Mouse (Mus musculus): ENCODE measurements at regions not wholly inside any gene's neighbourhood (a gene's known extent, or its start where the extent isn't known, plus 50 kb on each side); places are given as distances from the start of the nearest gene placed in this dataset.

- no peak overlapping the region for H3K4me3 ChIP-seq
- H3K27ac ChIP-seq (replicated peaks), result peak overlapping the region; percentile 65
- no peaks in the 10 kb centered on the region for H3K9me3 ChIP-seq
- ATAC-seq (replicated peaks), result no peak
- H3K27me3 ChIP-seq, result 0 out of 2 replicates have a peak, but pooled peaks cover 4% of the 10 kb centered on the region
- H3K36me3 ChIP-seq, result no peaks in the 10 kb centered on the region
- WGBS, result 2% methylated on average over 2 of the region's 2 CpGs
- H3K9ac ChIP-seq (replicated peaks), result no peak overlapping the region
- H3K4me1 ChIP-seq, result peaks cover 19% of the 10 kb centered on the region
- H3K4me2 ChIP-seq (replicated peaks), result no peak overlapping the region
Observed at GRCm38 (mm10) chr13:25402691-25403090, 132.4 kb upstream of the Nrsn1 start.

GRCm38 (mm10) chr13:25401936-25402504, 131.7 kb upstream of the Nrsn1 start:
- 32% methylated on average over 9 of the region's 9 CpGs for WGBS
- Histone ChIP-seq H3K4me3 (no peak overlapping the region), H3K4me2 (replicated peaks) (no peak overlapping the region), H3K9ac (replicated peaks) (no peak overlapping the region), H3K27me3 (0 out of 2 replicates have a peak, but pooled peaks cover 4% of the 10 kb centered on the region), H3K9me3 (no peaks in the 10 kb centered on the region), H3K36me3 (no peaks in the 10 kb centered on the region), H3K27ac (replicated peaks) (peak overlapping the region; percentile 65), H3K4me1 (peaks cover 19% of the 10 kb centered on the region)
- ATAC-seq (replicated peaks), result peak; percentile 53; the same call in 1 of the 2 replicates

- Histone ChIP-seq H3K9ac (replicated peaks) (no peak overlapping the region), H3K36me3 (no peaks in the 10 kb centered on the region), H3K27me3 (peaks cover 3% of the 10 kb centered on the region), H3K4me1 (0 out of 2 replicates have a peak, but pooled peaks cover 3% of the 10 kb centered on the region), H3K4me2 (replicated peaks) (no peak overlapping the region), H3K4me3 (no peak overlapping the region), H3K27ac (replicated peaks) (no peak overlapping the region), H3K9me3 (no peaks in the 10 kb centered on the region)
- ATAC-seq (replicated peaks), result peak; percentile 88
- 11% methylated on average over 5 of the region's 5 CpGs for WGBS
Observed at GRCm38 (mm10) chr13:25392770-25393290, 122.5 kb upstream of the Nrsn1 start.

- Histone ChIP-seq H3K4me3 (no peak overlapping the region), H3K27me3 (no peaks in the 10 kb centered on the region), H3K9me3 (no peaks in the 10 kb centered on the region), H3K4me1 (peaks cover 9% of the 10 kb centered on the region), H3K4me2 (replicated peaks) (no peak overlapping the region), H3K36me3 (no peaks in the 10 kb centered on the region), H3K27ac (replicated peaks) (peak overlapping the region; percentile 47; the same call in 1 of the 2 replicates), H3K9ac (replicated peaks) (no peak overlapping the region)
- peak; percentile 83; the same call in 1 of the 2 replicates for ATAC-seq (replicated peaks)
- 41% methylated on average over 4 of the region's 4 CpGs for WGBS
Observed at GRCm38 (mm10) chr13:25362627-25362967, 92.3 kb upstream of the Nrsn1 start.

- Histone ChIP-seq H3K4me3 (no peak overlapping the region), H3K4me2 (replicated peaks) (no peak overlapping the region), H3K36me3 (no peaks in the 10 kb centered on the region), H3K9me3 (no peaks in the 10 kb centered on the region), H3K9ac (replicated peaks) (no peak overlapping the region), H3K27ac (replicated peaks) (peak overlapping the region; percentile 47; the same call in 1 of the 2 replicates), H3K4me1 (peaks cover 9% of the 10 kb centered on the region), H3K27me3 (no peaks in the 10 kb centered on the region)
- 19% methylated on average over 7 of the region's 7 CpGs for WGBS
- ATAC-seq (replicated peaks), result peak; percentile 87
Observed at GRCm38 (mm10) chr13:25361850-25362626, 91.7 kb upstream of the Nrsn1 start.

GRCm38 (mm10) chr13:25347558-25347957, 77.3 kb upstream of the Nrsn1 start:
- WGBS, result 44% methylated on average over 5 of the region's 5 CpGs
- no peaks in the 10 kb centered on the region for H3K27me3 ChIP-seq
- no peaks in the 10 kb centered on the region for H3K36me3 ChIP-seq
- H3K4me2 ChIP-seq (replicated peaks), result no peak overlapping the region
- H3K4me3 ChIP-seq, result no peak overlapping the region
- H3K9ac ChIP-seq (replicated peaks), result no peak overlapping the region
- no peaks in the 10 kb centered on the region for H3K9me3 ChIP-seq
- no peaks in the 10 kb centered on the region for H3K4me1 ChIP-seq
- no peak for ATAC-seq (replicated peaks)
- no peak overlapping the region for H3K27ac ChIP-seq (replicated peaks)

- H3K4me2 ChIP-seq (replicated peaks), result no peak overlapping the region
- no peaks in the 10 kb centered on the region for H3K36me3 ChIP-seq
- no peak overlapping the region for H3K9ac ChIP-seq (replicated peaks)
- 78% methylated on average over 6 of the region's 6 CpGs for WGBS
- no peaks in the 10 kb centered on the region for H3K4me1 ChIP-seq
- H3K27me3 ChIP-seq, result no peaks in the 10 kb centered on the region
- no peaks in the 10 kb centered on the region for H3K9me3 ChIP-seq
- ATAC-seq (replicated peaks), result no peak
- H3K27ac ChIP-seq (replicated peaks), result no peak overlapping the region
- H3K4me3 ChIP-seq, result no peak overlapping the region
Observed at GRCm38 (mm10) chr13:25343309-25343708, 73.0 kb upstream of the Nrsn1 start.

- Histone ChIP-seq H3K9me3 (no peaks in the 10 kb centered on the region), H3K9ac (replicated peaks) (no peak overlapping the region), H3K4me3 (no peak overlapping the region), H3K4me1 (no peaks in the 10 kb centered on the region), H3K4me2 (replicated peaks) (no peak overlapping the region), H3K27me3 (no peaks in the 10 kb centered on the region), H3K27ac (replicated peaks) (no peak overlapping the region), H3K36me3 (no peaks in the 10 kb centered on the region)
- 98% methylated on average over 1 of the region's 1 CpGs for WGBS
- no peak for ATAC-seq (replicated peaks)
Observed at GRCm38 (mm10) chr13:25341826-25342225, 71.5 kb upstream of the Nrsn1 start.

- H3K9me3 ChIP-seq, result no peaks in the 10 kb centered on the region
- no peak overlapping the region for H3K9ac ChIP-seq (replicated peaks)
- WGBS, result 93% methylated on average over 1 of the region's 1 CpGs
- no peaks in the 10 kb centered on the region for H3K27me3 ChIP-seq
- no peaks in the 10 kb centered on the region for H3K4me1 ChIP-seq
- H3K4me3 ChIP-seq, result no peak overlapping the region
- H3K27ac ChIP-seq (replicated peaks), result no peak overlapping the region
- H3K36me3 ChIP-seq, result no peaks in the 10 kb centered on the region
- ATAC-seq (replicated peaks), result no peak
- no peak overlapping the region for H3K4me2 ChIP-seq (replicated peaks)
Observed at GRCm38 (mm10) chr13:25333803-25334202, 63.5 kb upstream of the Nrsn1 start.
